Mouse (Mus musculus): ENCODE data around the gene Slc6a2.
A peak's percentile ranks its signal among the peaks of the same experiment; 100 is the strongest.

Gene Slc6a2

DNA sequence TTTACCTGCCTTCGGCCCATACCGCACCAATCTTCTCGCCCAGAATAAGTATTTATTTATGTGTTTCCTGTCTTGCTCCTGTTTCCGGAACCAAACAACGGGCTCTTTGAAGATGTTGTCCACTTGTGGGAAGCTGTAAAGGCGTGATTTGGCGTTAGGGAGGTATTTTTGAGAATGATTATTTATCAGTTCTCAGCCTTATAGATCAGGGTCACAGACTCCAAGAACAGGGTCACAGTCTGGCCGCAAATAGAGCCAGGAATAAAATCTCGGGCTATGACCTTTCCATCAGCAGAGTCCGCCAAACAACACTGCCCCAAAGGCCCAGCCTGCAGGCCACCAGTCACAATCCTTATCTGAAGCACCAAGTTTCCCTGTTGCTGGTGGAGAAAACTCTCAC, at the start of gene Slc6a2:
TSS of gene Slc6a2 (plus strand) at position 301 of the 400 bp plus-strand sequence.
- DNase-seq (ENCODE audit: low read depth, low spot score), result no peak

DNA sequence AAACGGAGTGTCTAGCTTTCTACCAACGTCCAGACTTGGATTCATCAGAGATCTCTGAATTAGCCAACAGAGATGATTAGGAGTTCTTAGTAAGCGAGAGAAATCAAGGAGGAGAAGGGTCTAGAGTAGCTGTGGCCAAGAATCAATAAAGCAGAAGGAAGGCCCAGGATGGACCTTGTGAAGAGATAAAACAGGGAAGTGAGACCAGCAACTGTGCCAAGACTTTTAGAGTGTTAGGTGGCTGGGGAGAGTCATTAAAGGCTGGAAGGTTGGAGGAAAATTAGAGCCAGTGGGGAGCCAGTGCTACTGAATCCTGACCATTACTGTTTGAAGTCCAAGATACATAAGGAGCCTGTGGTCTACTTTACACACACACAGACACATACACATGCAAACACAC, 48.4 kb upstream of the Slc6a2 start:
- DNase-seq (ENCODE audit: low read depth, low spot score), result no peak

DNA sequence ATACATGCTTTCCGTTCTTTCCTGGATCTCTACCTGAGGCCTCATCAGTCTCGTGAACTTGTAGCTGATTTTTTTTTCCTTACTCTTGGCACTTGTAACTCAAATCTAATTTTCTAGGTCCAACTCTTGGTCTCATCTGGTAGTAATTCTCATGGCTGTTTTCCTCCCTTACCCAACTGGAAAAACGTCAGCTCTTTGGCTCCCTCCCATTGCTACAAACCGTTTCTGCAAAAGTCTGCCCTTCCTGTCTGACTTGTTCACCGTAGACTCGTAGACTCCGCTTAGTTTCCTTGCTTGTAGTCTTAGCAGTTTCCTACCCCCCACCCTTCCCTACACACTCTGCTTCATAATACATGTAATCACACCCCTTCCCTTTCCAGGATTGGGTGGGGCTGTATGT, 46.5 kb upstream of the Slc6a2 start:
- DNase-seq (ENCODE audit: low read depth, low spot score), result no peak

DNA sequence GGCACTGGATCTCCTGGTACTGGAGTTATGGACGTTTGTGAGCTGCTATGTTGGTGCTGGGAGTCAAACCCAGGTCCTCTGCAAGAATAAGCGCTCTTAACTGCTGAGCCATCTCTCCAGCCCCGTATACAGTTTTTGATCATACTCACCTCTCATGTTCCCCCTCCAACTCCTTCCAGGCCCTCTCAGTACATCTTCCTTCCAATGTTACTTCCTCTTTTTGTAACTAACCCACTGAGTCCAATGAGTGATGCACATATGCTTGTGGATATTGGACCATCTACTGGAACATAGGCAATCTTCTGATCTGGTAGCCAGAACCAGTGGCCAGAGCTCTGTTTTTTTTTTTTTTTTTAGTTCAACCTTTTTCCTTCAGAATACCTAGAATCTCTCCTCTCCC, 43.8 kb upstream of the Slc6a2 start:
- DNase-seq (ENCODE audit: low read depth, low spot score), result no peak

DNA sequence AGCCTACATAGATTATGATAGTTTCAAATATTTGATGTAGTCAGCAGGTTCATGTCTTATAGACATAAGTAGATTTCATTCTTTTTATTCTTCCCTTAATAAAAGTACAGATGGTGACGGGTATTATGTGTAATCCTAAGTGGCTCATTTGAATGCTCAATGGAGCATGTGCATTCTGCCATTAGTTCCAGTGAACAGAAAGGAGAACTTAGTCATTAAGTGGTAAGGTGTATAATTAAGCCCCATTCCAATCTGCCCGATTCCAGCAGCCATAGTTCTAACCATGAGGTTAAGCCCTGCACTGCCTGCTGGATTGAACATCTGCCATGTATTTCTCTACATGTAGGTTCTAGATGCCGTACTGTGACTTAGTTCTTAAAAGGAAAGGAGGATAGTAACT, 38.1 kb upstream of the Slc6a2 start:
- DNase-seq (ENCODE audit: low read depth, low spot score), result no peak

DNA sequence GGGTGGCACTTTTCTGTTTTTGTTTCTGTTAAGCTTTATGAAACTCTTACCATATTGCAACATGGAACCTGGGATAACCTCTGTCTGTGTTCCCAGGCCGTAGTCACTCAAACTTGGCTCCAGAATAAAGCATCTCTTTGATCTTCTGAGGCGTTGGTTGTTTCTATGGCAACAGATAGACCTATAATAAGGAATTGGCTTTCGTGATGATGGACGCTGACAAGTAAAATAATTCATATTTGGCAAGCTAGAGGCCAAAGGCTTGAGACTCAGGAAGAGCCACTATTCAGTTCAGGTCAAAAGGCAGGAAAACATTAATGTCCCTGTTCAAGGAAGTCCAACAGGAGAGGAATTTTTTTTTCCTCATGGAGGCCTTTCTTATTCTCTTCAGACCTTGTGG, 30.9 kb upstream of the Slc6a2 start:
- DNase-seq (ENCODE audit: low read depth, low spot score), result no peak

DNA sequence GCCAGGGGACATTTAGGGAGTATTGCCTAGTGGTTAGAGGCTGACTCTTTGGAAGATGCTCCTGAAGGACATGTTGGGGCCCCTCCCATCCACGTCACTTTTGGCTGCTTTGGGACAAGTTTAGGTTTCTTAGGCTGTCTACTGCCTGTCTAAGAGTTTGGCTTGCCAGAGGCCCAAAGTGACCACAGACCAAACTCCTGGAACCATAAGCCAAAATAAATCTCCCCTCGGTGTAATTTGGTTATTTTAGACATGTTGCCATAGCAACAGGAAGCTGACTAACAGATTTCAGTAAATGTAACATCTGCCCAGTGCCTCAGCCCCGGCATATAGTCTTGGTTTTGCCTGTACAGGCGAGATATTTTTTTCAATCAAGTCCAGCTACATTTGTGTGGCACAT, 21.8 kb upstream of the Slc6a2 start:
- no peak for DNase-seq (ENCODE audit: low read depth, low spot score)

DNA sequence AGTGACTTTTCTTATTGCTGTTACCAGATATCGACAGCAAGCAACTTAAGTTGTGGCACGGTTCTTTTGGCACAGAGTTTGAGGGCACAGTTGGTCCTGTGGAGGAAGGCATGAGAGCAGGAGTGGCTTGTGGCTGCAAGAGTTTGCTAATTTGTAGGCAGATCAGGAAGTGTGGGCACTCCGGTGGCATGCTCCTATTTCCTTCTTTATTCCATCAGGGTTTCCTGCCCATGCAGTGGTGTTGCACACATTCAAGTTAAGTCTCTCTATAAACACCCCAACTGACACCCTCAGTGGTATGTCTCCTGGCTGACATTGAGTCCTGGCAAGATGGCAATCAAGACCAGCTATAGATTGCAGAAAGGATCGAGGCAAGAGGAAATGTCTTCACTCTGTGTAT, 10.8 kb upstream of the Slc6a2 start:
- DNase-seq (ENCODE audit: low read depth, low spot score), result no peak

DNA sequence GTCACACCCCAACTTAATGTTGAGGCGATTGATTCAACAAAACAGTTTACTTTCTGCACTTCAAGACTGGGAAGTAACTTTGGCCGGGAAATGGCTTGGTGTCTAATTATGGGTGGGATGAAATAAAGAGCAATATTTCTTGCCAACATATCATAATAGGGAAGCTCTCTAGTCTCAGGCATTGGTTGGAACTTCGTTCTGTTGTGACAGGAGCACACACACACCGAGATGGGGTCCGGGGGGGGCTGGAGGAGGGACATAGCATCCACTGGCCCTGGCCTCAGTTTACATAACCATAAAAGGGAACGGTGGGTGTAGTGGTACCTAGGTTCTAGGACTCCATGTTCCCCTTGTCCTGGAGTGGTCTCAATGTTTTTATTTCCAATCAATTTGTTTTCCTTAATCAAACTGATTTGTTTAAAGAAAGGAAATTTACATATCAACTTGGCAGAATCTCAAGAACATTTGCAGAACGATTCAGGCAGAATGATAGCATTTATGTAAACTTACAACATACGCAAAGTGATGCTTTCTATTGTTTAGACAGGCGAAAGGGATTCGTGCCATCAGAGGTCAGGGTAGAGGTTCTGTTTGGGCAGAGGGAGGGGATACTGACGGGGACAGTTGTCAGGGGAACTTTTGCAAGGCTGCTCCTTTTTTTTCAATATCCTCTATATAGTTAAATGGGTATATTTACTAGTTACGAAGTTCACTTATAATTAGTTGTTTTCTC, 9.1 kb upstream of the Slc6a2 start:
- DNase-seq (ENCODE audit: low read depth, low spot score), result no peak

DNA sequence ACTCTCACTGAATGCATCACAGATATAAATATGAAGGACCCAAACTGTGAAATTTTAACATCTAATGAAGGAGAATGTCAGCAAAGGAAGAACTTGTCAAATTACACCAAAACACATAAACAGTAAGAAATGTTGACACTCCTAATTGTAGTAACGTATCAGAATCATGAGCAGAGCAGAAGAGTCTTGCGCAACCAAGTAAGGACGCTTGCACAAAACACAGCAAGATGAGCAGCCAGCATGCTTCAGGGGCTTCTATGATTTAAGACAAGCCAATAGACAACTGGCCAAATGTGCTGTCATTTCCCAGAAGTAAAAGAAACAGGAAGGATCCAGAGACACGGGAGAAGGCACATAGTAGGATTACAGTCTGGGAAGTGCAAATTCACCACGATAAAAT, 5.8 kb upstream of the Slc6a2 start:
- no peak for DNase-seq (ENCODE audit: low read depth, low spot score)

DNA sequence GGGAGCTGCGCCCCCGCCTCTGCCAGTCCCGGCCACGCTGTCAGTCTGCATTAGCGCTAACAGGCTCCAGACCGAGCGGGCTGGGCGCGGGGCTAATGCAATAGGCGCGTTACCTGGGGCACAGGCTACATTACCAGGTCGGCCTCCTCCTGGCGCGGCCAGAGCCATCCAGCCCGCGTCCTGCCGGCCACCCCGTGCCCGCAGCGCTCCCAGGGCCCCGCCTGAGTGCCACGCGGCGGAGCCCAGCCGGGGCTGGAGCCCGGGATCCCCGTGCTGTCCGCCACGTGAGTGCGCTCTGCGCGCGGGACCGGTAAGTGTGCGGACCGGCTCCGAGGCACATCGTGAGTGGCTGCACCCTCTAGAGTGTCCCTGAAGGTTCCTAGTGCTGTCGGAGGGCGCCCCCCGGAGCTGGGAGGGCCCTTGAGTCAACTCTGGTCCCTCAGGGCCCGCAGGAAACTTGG, 602 bp downstream of the Slc6a2 start:
- DNase-seq (ENCODE audit: low read depth, low spot score), result no peak

DNA sequence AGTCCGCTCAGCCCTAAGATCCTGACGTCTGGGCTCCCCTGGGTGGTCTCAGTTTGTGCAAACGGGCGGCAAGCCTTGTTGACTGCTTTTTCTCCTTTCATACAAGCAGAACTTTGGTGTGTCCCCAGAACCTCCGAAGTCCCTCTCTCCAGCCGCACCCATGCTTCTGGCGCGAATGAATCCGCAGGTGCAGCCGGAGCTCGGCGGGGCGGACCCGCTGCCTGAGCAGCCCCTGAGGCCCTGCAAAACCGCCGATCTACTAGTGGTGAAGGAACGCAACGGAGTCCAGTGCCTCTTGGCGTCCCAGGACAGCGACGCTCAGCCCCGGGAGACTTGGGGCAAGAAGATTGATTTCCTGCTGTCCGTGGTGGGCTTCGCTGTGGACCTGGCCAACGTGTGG, 1.2 kb downstream of the Slc6a2 start:
- no peak for DNase-seq (ENCODE audit: low read depth, low spot score)

DNA sequence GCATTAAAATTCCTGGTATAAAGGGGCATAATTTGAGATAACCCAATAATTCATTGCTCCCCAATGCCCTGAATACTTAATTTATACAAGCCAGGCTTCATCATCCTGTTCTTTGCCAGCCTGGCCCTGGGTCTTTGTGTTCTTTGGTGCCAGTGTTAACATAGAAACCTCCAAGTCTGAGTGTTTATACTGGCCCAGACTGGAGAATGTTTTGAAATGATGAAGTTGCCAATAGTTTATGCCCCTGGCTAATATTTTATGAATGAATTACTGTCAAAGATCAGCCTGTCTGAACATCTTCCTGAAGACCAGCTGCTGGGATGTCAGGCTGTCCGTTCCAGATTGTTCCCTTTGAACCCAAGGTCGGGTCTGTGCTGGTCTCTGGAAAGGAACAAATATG, 4.7 kb downstream of the Slc6a2 start:
- DNase-seq (ENCODE audit: low read depth, low spot score), result no peak

DNA sequence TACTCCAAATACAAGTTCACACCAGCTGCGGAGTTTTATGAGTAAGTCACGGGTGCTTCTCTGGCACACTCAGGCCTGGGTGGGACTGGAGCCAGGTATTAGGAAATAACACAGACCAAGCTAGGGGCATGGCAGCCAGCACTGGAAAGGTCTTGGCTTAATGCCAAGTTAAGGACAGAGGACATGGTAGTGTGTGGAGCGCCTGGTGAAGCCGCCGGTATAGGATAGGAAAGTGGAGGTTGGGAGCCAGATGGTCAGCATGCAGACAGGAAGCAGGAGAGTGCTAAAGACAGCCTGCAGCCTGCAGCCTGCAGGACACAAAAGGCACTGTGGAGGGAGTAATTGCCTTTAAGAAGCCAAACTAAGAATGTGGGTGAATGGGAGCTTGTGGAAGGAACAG, 13.1 kb downstream of the Slc6a2 start:
- no peak for DNase-seq (ENCODE audit: low read depth, low spot score)

DNA sequence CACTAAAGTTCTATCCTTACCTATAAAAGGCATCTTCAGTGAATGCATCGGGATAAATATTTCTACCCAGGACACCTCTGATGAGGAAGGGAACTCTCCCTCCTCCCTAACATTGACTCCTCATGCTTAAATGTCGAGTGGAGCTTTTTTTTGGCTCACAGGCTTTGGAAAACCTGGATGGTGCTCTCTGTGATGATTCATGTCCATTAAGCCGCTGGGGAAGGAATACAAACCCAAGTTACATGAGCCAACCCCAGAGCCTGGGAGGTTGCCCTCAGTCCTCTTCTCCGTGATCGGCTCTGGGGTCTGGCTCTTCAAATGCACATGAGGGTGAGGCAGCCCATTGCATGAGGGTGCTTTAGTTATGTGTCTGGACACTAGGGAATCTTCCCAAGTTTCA, 16.8 kb downstream of the Slc6a2 start:
- no peak for DNase-seq (ENCODE audit: low read depth, low spot score)

DNA sequence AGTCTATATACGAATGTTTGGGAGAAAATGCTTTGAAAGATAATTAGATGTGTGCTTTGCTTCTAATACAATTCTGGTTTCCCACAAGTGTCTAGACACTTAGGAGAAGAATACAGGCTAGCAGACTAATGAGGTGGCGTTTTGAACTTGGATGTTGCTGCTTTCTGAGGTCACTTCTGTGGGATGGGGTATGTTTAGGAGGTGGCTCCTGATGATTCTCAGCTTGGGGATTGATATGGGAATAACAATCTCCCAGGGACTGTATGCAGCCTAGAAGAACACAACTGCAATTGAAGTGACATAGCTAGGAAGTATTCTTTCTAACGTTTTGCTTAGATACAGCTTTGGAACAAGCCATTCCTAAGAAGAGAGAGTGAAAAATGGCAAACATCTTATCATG, 22.6 kb downstream of the Slc6a2 start:
- DNase-seq (ENCODE audit: low read depth, low spot score), result no peak

DNA sequence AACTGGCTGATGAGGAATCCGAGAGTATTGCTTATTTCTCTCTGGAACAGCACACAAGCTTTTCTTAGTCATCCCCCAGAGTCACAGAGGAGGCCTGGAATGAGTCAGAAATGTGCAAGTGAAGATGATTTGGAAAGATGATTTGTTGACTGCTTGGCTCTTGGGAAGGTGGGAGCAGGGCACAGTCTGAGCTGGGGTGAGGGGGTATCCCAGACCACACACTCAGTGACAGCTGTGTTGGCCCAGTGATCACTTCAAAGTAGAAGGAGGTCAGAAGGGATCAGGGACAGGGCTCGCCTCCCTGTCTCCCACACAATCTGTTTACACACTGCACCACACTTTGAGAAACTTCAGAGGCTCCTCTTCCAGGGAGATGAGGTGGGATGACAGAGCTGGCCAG, 24.5 kb downstream of the Slc6a2 start:
- no peak for DNase-seq (ENCODE audit: low read depth, low spot score)

DNA sequence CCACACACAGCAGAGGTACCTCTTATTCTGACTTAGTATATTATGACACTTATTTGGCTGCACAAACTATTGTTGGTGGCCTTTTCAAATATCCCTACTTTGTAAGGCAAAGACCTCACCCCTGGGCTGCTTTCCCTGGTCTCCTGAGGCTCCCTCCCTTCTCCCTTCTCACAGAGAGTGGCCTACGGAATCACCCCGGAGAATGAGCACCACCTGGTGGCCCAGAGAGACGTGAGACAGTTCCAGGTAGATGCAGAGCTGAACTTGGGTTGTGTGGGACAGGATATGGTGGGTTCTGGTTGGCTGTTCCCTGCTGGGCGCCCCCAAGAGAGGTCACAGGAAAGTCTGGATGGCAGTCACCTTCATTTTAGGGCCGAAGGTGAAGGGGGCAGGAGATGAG, 37.0 kb downstream of the Slc6a2 start:
- DNase-seq (ENCODE audit: low read depth, low spot score), result no peak

DNA sequence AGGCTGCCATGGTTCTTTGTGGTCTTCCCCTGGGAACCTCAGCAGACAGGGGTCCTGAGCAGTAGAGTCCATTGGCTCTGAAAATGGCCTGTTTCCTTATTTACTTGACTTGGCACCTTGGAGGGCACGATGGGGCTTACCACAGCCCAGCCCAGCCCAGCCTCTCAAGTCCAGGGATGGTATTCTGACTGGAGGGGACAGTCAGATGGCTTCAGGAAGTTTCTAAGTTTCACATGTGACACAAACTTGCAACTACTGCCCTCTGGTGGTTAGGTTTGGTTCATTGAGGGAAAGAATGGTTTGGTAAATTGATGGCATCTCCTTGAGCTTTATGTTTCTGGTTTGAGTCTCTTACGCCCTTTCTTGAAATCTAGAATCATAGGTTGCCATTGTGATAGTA, 38.7 kb downstream of the Slc6a2 start:
- peak; percentile 43 for DNase-seq (ENCODE audit: low read depth, low spot score)

DNA sequence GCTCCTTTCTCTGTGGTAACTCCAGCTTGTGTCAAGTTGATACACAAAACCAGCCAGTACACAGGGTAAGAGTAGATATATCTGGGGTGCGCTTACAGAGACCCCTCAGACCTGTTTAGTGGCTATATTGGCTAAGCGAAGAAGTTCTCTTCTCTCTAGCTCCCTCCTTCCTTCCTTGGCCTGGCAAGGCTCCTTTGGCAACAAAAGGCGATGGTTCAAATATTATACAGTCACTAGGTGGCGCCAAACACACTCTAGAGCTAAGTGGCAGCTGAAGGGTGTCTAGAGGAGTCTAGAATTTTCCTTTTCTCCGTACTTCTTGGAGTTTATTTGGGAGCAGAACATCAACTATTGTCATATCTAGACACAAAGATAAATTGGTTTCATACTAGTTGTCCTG, 50.4 kb downstream of the Slc6a2 start:
- peak; percentile 33 for DNase-seq (ENCODE audit: low read depth, low spot score)

DNA sequence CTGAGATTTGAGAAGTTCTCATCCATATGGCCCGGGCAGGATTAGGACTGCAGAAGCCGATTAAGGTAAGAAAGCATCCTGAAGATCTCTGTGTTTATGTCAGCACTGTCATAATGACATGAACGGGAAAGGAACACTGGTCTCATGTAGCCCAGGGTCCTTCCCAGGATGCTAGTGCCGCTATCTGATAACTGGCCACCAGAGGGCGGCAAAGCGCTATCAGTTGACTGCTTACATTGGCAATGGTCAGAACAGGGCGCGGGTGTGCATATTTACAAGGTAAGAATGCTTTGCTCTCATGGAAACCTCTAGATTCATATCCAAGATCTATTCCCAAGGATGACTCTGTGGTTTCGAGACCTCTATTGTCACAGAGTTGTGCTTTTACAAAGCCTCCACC, 51.6 kb downstream of the Slc6a2 start:
- peak; percentile 66 for DNase-seq (ENCODE audit: low read depth, low spot score)

DNA sequence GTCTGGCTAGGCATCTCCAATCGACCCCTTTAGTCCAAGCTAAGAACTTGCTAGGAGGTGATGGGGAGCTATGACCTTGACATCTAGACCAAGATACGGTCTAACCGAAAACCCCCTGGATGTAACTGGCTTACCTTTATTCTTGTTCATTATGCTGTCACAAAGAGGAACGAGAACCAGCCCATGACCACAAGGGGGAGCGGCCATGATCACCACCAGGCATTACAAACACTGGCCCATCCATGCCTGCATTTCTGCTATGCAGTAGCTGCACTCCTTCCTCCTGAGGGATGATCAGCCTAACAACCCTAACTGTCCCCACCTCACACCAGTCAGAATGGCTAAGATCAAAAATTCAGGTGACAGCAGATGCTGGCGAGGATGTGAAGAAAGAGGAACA, 52.3 kb downstream of the Slc6a2 start:
- no peak for DNase-seq (ENCODE audit: low read depth, low spot score)

DNA sequence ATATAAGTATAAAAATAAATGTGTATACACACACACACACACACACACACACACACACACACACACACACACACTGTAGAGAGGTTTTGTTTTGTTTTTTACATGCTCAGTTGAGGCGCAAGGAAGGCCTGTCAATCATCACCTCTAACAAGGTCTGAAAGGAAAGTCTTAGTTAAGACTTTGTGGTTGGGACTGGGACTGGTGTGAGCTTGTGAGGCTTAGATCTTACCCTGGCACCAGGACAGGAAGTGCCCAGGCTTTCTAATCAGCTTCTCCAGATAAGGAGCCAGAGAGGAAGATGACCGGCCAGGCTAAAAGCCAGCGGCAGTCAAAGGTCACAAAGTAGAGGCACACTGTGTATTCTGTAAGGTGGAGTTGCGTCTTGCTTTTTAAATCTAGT, 54.4 kb downstream of the Slc6a2 start:
- no peak for DNase-seq (ENCODE audit: low read depth, low spot score)

DNA sequence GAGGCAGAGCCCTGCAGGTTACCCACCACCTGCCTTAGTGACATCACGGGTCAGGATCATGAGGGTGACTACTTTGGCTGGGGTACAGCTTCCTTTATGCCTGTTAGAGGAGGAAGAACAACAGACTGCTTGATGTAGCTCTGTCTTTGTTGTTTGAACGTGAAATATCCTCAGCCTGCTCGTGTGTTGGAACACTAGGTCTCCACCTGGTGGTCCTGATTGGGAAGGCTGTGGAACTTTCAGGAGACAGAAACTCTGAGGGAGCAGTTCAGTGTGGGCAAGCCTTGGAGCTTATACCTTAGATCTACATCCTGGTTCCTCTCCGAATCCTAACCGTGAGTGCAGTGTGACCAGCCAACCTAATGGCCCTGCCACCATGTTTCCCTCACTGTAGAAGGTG, 61.9 kb downstream of the Slc6a2 start:
- DNase-seq (ENCODE audit: low read depth, low spot score), result no peak

Measured in retina, adult 2 months (tissue).